Mouse (Mus musculus) midbrain, embryonic 14.5 days (tissue): ENCODE data around the gene Wnt3. TPM values are rescaled to one million over a fixed set of nuclear protein-coding genes. Genes with fewer than 3 reads are reported as not detected.
"Not testable (repeated sequence)": the region's sequence is repeated elsewhere in the genome, so short reads cannot be mapped to it uniquely, and the experiment has no call there.

Experiments used
- ATAC-seq: fragments of 200-750 bp; cut with Nextera tagmentation; 2 replicates; pipeline ENCODE4 v1.8.0; 2017; ENCODE audit warnings: moderate number of reproducible peaks, moderate library complexity; ENCODE audit not compliant: low FRiP score, low TSS enrichment
- DNase-seq: peaks from one replicate; pipeline ENCODE4 v3.0.0-alpha.2; 2015
- H3K27ac ChIP-seq: fragments of 300-500 bp; sonication (generic); replicated peaks from 2 replicates; pipeline ENCODE4 v1.5.1; 2014; ENCODE audit warnings: mild to moderate bottlenecking, low read depth, low read length, moderate library complexity
- H3K27me3 ChIP-seq: fragments of 300-500 bp; sonication (generic); 2 replicates; pipeline ENCODE4 v1.6.1; 2014; ENCODE audit warnings: low read length, control low read depth, mixed read lengths; ENCODE audit not compliant: control insufficient read depth, insufficient read depth
- H3K36me3 ChIP-seq: fragments of 300-500 bp; sonication (generic); 2 replicates; pipeline ENCODE4 v1.6.1; 2014; ENCODE audit warnings: low read length, control low read depth; ENCODE audit not compliant: control insufficient read depth, insufficient read depth
- H3K4me1 ChIP-seq: fragments of 300-500 bp; sonication (generic); 2 replicates; pipeline ENCODE4 v1.6.1; 2014; ENCODE audit warnings: mild to moderate bottlenecking, antibody characterized with exemption, low read length, control low read depth; ENCODE audit not compliant: control insufficient read depth, insufficient read depth
- H3K4me2 ChIP-seq: fragments of 300-500 bp; sonication (generic); 2 replicates; pipeline ENCODE4 v1.6.1; 2014; ENCODE audit warnings: mild to moderate bottlenecking, low read length, moderate library complexity
- H3K4me3 ChIP-seq: fragments of 300-500 bp; sonication (generic); replicated peaks from 2 replicates; pipeline ENCODE4 v1.5.1; 2014; ENCODE audit warnings: low read depth, low read length
- H3K9ac ChIP-seq: fragments of 300-500 bp; sonication (generic); replicated peaks from 2 replicates; pipeline ENCODE4 v1.6.1; 2014; ENCODE audit warnings: mild to moderate bottlenecking, low read length, moderate library complexity
- H3K9me3 ChIP-seq: fragments of 300-500 bp; sonication (generic); 2 replicates; pipeline ENCODE4 v1.6.1; 2016; ENCODE audit warnings: low read length, control low read depth, mixed read lengths; ENCODE audit not compliant: control insufficient read depth
- WGBS: fragments of 180-500 bp; shearing (Covaris S2); extraction: QIAGEN DNeasy Blood & Tissue Kit; methylation state at CpG from one replicate; pipeline ENCODE4 v1.1.7; 2014; 5-methylcytosine and 5-hydroxymethylcytosine counted together
- polyA plus RNA-seq: library from polyadenylated mRNA; unstranded; fragments of >200 nt; fragmentation: Nextera tagmentation; extraction: Ambion mirVana; gene quantifications from 2 replicates; pipeline ENCODE4 v1.2.1, GENCODE M21; 2014

Gene Wnt3
- polyA plus RNA-seq, 1 experiment from 2014 or later, result 14.5 TPM

- no peak for ATAC-seq
- no peaks in the 10 kb centered on the region for H3K27me3 ChIP-seq
- no peak for DNase-seq
- no peak overlapping the region for H3K9ac ChIP-seq
- no peaks in the 10 kb centered on the region for H3K4me1 ChIP-seq
- no peaks in the 10 kb centered on the region for H3K9me3 ChIP-seq
- 85% methylated on average over 19 of the region's 19 CpGs for WGBS
- H3K4me3 ChIP-seq, result no peak overlapping the region
- no peaks in the 10 kb centered on the region for H3K36me3 ChIP-seq
- H3K4me2 ChIP-seq, result no peak overlapping the region
- H3K27ac ChIP-seq, result no peak overlapping the region
These were observed 38.7 kb upstream of the Wnt3 start for GRCm38 (mm10) chr11:103735046-103735781.

DNA sequence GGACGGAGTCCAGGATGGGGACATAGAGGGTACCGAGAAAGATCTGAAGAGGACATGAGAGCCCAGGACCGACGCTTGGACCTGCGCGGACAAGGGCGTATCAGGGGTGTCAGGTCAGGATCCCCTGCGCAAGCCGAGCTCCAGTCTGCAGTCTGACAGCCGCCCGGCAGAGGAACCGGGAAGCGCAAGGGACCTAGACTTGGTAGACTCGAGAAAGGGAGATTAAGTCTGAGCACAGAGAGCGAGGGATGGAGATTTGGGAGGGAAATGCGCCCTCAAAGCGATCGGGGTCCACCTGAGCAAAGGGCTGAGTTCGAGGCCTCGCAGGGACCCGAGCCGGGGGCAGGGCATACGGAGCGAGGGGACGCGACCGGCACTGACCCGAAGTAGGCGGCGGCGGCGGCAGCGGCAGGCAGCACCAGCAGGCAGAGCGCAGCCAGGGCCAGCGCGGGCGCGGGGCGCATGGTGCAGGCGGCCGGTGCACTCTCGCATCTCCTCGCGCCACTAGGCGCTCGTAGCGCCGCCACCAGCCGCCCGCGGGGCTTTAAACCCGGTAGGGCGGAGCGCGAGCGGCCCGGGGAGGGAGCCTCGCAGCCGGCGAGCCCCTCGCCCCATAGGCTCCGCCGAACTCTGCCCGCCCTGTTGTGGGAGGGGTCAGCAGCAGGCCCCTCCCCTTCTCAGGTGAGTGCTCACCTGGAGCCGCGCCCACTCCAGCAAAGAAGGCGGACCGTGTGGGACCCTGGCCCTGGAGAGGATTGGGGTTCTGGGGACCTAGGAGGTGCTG lies 24.5 kb upstream of the Wnt3 start, which contains the start of gene Wnt9b:
Wnt9b (minus strand) TSS at position 516 of the 784 bp plus-strand sequence.
- Histone ChIP-seq H3K4me3 (peak within 1 kb of the TSS; percentile 43), H3K36me3 (no peaks in the 10 kb centered on the region), H3K27ac (no peak within 1 kb of the TSS), H3K4me2 (peak within 1 kb of the TSS; percentile 78), H3K9ac (peak within 1 kb of the TSS; percentile 44), H3K27me3 (peaks cover 46% of the 10 kb centered on the region), H3K9me3 (no peaks in the 10 kb centered on the region), H3K4me1 (peaks cover 11% of the 10 kb centered on the region; the same call in 1 of the 2 replicates)
- under 1% methylated on average over 61 of the region's 68 CpGs for WGBS
- DNase-seq (peak; percentile 72), ATAC-seq (no peak)

DNA sequence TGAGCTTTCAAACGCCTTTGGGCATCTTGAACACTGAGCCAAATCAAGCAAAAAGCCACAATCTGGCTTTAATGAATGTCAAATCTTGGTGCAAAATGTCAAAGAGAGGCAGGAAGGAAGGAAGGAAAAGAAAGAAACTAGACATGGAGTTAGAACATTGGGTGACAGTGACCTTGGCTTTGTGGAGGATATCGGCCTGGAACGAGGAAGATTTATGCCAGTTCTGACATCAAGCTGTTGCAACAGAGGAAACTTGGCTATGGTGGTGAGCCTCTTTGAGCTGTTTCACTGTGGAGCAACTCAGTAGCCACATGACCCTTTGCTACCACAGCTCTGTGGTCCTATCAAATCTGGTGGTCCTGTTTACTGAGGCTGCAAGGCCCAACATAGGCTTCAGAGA lies 23.3 kb upstream of the Wnt3 start:
- H3K4me2 ChIP-seq, result no peak overlapping the region
- no peaks in the 10 kb centered on the region for H3K9me3 ChIP-seq
- H3K27ac ChIP-seq, result no peak overlapping the region
- peaks cover 11% of the 10 kb centered on the region; the same call in 1 of the 2 replicates for H3K4me1 ChIP-seq
- H3K9ac ChIP-seq, result no peak overlapping the region
- peaks cover 46% of the 10 kb centered on the region for H3K27me3 ChIP-seq
- ATAC-seq (no peak), DNase-seq (no peak)
- H3K4me3 ChIP-seq, result no peak overlapping the region
- 65% methylated on average over 3 of the region's 3 CpGs for WGBS
- no peaks in the 10 kb centered on the region for H3K36me3 ChIP-seq

DNA sequence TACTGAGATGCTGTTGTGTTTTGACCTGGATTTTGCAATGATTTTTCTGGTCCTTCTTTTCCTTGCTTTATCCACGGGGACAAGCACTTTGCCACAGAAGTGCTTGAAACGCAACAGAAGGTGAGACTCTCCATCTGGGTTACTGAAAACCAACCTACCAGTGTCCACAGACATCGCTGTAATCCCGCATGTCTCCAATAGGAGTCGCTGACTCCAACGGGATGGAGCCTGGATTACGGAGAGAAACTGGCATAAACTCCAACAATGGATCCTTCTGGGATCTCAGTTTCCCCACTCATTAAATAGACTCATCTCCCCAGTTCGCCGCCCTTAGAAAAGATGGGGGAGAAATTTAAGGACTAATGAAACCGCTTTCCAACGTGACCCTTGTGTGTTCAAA lies 15.9 kb upstream of the Wnt3 start:
- Histone ChIP-seq H3K4me1 (no peaks in the 10 kb centered on the region), H3K27me3 (no peaks in the 10 kb centered on the region; the same call in 1 of the 2 replicates), H3K9me3 (no peaks in the 10 kb centered on the region), H3K4me2 (no peak overlapping the region), H3K4me3 (no peak overlapping the region), H3K27ac (no peak overlapping the region), H3K9ac (no peak overlapping the region), H3K36me3 (no peaks in the 10 kb centered on the region)
- DNase-seq (peak; percentile 28), ATAC-seq (no peak)
- 50% methylated on average over 11 of the region's 11 CpGs for WGBS

DNA sequence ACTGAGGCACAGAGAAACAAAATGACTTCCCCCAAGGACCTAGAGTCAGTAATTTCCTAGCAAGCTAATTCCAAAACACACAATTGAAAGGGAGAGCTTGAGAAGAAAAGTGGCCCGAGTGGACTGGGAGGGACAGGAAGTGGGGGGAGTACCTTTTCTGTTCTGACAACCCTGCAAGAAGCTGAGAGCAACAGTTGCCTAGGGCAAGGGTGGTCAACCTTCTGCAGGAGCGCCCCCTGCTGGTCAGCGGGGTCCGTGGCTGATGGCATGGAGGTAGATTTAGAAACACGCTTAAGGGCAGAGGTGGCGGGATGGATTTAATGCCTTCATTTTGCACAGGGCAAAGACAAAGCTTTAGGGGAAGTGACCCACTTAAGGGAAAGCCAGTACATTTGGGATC lies 15.2 kb upstream of the Wnt3 start:
- DNase-seq, result peak; percentile 80
- no peaks in the 10 kb centered on the region for H3K27me3 ChIP-seq
- no peak overlapping the region for H3K9ac ChIP-seq
- no peaks in the 10 kb centered on the region for H3K36me3 ChIP-seq
- H3K4me1 ChIP-seq, result no peaks in the 10 kb centered on the region
- no peak for ATAC-seq
- H3K27ac ChIP-seq, result no peak overlapping the region
- H3K4me3 ChIP-seq, result no peak overlapping the region
- WGBS, result 9% methylated on average over 6 of the region's 6 CpGs
- no peaks in the 10 kb centered on the region for H3K9me3 ChIP-seq
- H3K4me2 ChIP-seq, result no peak overlapping the region

- Histone ChIP-seq H3K36me3 (no peaks in the 10 kb centered on the region), H3K4me3 (no peak overlapping the region), H3K4me2 (no peak overlapping the region), H3K27me3 (no peaks in the 10 kb centered on the region), H3K9me3 (no peaks in the 10 kb centered on the region), H3K27ac (no peak overlapping the region), H3K4me1 (peaks cover 6% of the 10 kb centered on the region; the same call in 1 of the 2 replicates), H3K9ac (no peak overlapping the region)
- ATAC-seq (no peak), DNase-seq (no peak)
- 63% methylated on average over 7 of the region's 7 CpGs for WGBS
These were observed 13.8 kb upstream of the Wnt3 start for GRCm38 (mm10) chr11:103760101-103760500.

DNA sequence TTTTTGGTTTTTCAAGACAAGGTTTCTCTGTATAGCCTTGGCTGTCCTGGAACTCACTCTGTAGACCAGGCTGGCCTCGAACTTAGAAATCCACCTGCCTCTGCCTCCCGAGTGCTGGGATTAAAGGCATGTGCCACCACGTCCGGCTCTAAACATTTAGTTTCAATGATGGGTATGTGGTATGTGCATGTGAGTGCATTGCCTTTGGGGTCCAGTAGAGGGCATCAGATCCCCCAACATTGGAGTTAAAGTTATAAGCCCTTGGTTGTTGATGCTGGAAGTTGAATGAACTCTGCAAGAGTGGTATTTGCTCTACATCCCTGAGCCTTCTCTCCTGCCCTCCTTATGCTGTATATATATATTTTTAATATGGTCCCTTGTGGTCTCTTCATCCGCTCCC lies 13.1 kb upstream of the Wnt3 start:
- H3K36me3 ChIP-seq, H3K9ac ChIP-seq, H3K27ac ChIP-seq, H3K4me2 ChIP-seq, H3K9me3 ChIP-seq, H3K27me3 ChIP-seq, ATAC-seq, DNase-seq, H3K4me3 ChIP-seq: not testable (repeated sequence)
- 84% methylated on average over 5 of the region's 5 CpGs for WGBS
- peaks cover 14% of the 10 kb centered on the region; the same call in 1 of the 2 replicates for H3K4me1 ChIP-seq

DNA sequence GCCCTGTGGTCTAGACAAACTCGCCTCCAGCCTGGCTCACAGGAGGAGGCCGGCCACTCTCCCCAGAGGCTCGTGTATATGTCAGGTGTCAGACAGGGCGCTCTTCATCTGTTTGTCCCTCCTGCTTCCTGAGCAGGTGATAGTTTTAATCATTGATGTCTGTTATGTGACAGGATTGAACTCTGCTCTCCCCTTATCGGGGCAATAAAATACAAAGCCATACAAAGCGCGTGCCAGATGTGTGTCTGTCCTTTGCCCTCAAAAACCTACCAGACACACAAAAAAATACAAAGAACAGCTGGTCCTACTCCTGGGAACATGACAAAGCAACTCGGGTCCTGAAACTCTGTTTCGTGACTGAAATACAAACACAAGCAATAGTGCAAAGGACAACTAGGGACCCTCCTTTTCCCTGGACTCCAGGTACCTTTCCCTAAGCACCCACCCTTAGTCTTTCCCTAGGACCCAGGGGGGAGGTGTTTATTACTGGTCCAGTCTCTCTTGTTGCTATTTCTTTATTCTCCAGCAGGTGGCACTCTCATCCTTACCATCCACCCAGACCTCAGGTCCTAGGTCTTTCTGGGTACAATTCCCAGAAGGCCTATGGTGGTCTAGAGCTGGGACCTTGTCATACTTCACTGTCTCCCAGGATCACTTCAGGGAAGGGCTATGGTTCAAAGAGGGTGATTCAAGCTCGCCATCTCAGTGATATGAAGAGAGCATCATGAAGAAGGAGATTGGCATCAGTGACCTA lies 10.4 kb upstream of the Wnt3 start:
- no peaks in the 10 kb centered on the region for H3K27me3 ChIP-seq
- H3K4me1 ChIP-seq, result peaks cover 16% of the 10 kb centered on the region; the same call in 1 of the 2 replicates
- no peak overlapping the region for H3K4me3 ChIP-seq
- H3K9ac ChIP-seq, result no peak overlapping the region
- 30% methylated on average over 10 of the region's 10 CpGs for WGBS
- H3K9me3 ChIP-seq, result no peaks in the 10 kb centered on the region
- no peaks in the 10 kb centered on the region for H3K36me3 ChIP-seq
- ATAC-seq (peak; percentile 63; the same call in 1 of the 2 replicates), DNase-seq (peak; percentile 88)
- H3K27ac ChIP-seq, result no peak overlapping the region
- no peak overlapping the region for H3K4me2 ChIP-seq
